Mouse (Mus musculus) pancreas, adult 10 weeks (tissue): Measurements from ENCODE around the gene Skint6. TPM values are rescaled to one million over a fixed set of nuclear protein-coding genes. Genes with fewer than 3 reads are reported as not detected.

ENCODE experiments used
- polyA plus RNA-seq: library from polyadenylated mRNA; stranded (reverse); fragments of 350-450 nt; fragmentation: Illumina TruSeq; extraction: RNeasy Lipid Tissue Mini Kit (QIAGEN cat#74804); gene quantifications from one replicate; pipeline ENCODE4 v1.2.3, GENCODE M21; 2015; ENCODE audit warnings: low read depth, low replicate concordance; ENCODE audit not compliant: insufficient read depth

Gene Skint6
- polyA plus RNA-seq: not detected

DNA sequence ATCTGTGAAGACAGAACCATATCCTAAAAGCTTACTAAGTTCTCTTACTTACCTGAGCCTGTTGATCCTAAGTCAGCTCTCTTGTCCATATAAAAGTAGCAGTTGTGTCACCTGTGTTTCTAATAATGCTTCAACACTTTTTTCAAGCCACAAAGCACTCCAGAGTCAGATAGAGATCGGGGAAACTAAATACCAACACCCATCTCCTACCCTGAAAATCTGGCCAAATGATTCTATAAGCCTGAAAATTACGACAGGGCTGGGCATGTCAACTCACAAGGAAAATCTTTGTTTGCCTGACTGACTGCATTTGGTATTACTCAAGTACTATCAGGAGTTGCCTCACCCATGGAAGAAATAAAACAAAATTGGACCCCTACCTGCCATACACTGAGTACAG, at the start of gene Skint6:
Gene Skint6, minus strand, starts transcription at position 101 of the 400 bp plus-strand sequence.

GRCm38 (mm10) chr4:112774766-112775165, 512.0 kb downstream of the Skint6 start, which contains the start of gene Skint10:
Gene Skint10 (minus strand): TSS chr4:112774866.

